Mouse (Mus musculus): Measurements from ENCODE around the gene Omp. TPM values are rescaled to one million over a fixed set of nuclear protein-coding genes. Genes with fewer than 3 reads are reported as not detected.

Gene Omp
- polyA plus RNA-seq, 1 experiment from 2014 or later, result 0.39 TPM

DNA sequence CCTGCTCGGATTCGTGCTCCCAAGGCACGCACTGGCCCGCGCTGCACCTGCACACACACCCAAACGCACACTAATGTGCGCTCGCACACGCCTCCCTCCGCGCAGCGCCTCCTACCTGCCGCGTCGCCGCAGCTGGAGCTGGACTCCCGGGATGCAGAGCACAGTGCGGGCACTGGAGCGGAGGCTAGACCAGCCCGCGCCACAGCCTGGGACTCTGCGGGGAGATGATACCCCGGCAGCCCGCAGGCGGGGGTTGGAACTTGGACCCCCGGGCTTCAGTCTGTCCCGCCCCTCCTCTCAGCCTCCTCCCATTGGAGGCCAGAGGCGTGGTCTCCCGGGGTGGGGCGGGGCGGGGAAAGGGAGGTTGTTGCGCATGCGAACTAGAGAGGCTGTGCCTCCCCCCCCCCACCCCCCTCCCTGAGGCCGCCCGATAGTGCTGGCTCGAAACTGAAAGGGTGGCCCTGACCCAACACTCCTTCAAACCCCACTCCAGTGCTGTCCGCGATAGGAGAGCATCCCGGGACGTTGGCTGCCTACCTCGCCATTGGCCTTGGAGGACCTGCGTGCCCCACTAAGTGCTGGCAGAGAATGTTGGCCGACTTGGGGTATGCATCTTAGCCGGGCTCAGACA is 32.7 kb upstream of the Omp start, which contains the start of gene Capn5:
TSS of gene Capn5 (minus strand) at position 346 of the 631 bp plus-strand sequence.
- Histone ChIP-seq H3K4me1 (peaks cover 36% of the 10 kb centered on the region), H3K27ac (peak within 1 kb of the TSS; percentile 93), H3K9ac (peak within 1 kb of the TSS; percentile 55), H3K4me2 (peak within 1 kb of the TSS; percentile 76), H3K27me3 (0 out of 2 replicates have a peak, but pooled peaks cover 6% of the 10 kb centered on the region), H3K36me3 (no peaks in the 10 kb centered on the region), H3K4me3 (replicated peaks) (peak within 1 kb of the TSS; percentile 64), H3K9me3 (replicated peaks) (no peaks in the 10 kb centered on the region)
- under 1% methylated on average over 38 of the region's 44 CpGs for WGBS
- ATAC-seq (replicated peaks; ENCODE audit: low FRiP score), result peak; percentile 86

DNA sequence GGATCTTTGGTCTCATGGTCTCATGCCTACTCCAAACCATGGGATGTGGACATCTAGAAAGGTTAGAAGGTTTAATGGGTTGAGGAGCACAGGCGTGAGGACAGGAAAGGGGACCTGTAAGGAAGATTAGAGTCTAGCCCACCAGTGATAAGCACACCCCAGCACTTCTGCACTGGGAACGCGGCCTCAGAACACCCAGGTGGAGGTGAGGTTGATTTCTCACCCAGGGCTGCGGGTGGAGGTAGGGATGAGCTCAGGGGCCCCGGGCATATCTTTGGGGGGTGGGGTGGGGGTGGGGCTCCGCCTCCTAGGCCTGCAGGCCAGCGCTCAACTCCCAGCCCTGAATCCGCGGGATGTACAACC is 32.2 kb upstream of the Omp start:
- Histone ChIP-seq H3K27ac (peak overlapping the region; percentile 93), H3K4me3 (replicated peaks) (peak overlapping the region; percentile 64), H3K36me3 (no peaks in the 10 kb centered on the region), H3K27me3 (0 out of 2 replicates have a peak, but pooled peaks cover 6% of the 10 kb centered on the region), H3K4me2 (peak overlapping the region; percentile 76), H3K9ac (peak overlapping the region; percentile 55), H3K9me3 (replicated peaks) (no peaks in the 10 kb centered on the region), H3K4me1 (peaks cover 41% of the 10 kb centered on the region)
- no peak for ATAC-seq (replicated peaks; ENCODE audit: low FRiP score)
- 4% methylated on average over 9 of the region's 9 CpGs for WGBS

- Histone ChIP-seq H3K4me1 (peaks cover 43% of the 10 kb centered on the region), H3K4me3 (replicated peaks) (peak overlapping the region; percentile 64), H3K9me3 (replicated peaks) (no peaks in the 10 kb centered on the region), H3K27me3 (0 out of 2 replicates have a peak, but pooled peaks cover 6% of the 10 kb centered on the region), H3K4me2 (peak overlapping the region; percentile 76), H3K27ac (0 out of 2 replicates have a peak overlapping the region, but pooled peaks have one; percentile 20), H3K36me3 (no peaks in the 10 kb centered on the region), H3K9ac (peak overlapping the region; percentile 55)
- WGBS, result 43% methylated on average over 2 of the region's 2 CpGs
- ATAC-seq (replicated peaks; ENCODE audit: low FRiP score), result no peak; the same call in 1 of the 2 replicates
Observed at GRCm38 (mm10) chr7:98177071-98177485, 31.8 kb upstream of the Omp start.

- Histone ChIP-seq H3K36me3 (no peaks in the 10 kb centered on the region), H3K27me3 (0 out of 2 replicates have a peak, but pooled peaks cover 6% of the 10 kb centered on the region), H3K27ac (0 out of 2 replicates have a peak overlapping the region, but pooled peaks have one; percentile 20), H3K9me3 (replicated peaks) (no peaks in the 10 kb centered on the region), H3K4me2 (peak overlapping the region; percentile 76), H3K9ac (peak overlapping the region; percentile 55; the same call in 1 of the 2 replicates), H3K4me1 (peaks cover 48% of the 10 kb centered on the region), H3K4me3 (replicated peaks) (peak overlapping the region; percentile 64)
- WGBS, result 73% methylated on average over 8 of the region's 8 CpGs
- ATAC-seq (replicated peaks; ENCODE audit: low FRiP score), result no peak
Observed at GRCm38 (mm10) chr7:98176322-98177070, 31.2 kb upstream of the Omp start.

- 77% methylated on average over 4 of the region's 4 CpGs for WGBS
- H3K4me2 ChIP-seq, result peak overlapping the region; percentile 7; the same call in 1 of the 2 replicates
- 0 out of 2 replicates have a peak, but pooled peaks cover 6% of the 10 kb centered on the region for H3K27me3 ChIP-seq
- no peak overlapping the region for H3K9ac ChIP-seq
- H3K4me3 ChIP-seq (replicated peaks), result no peak overlapping the region
- peaks cover 56% of the 10 kb centered on the region for H3K4me1 ChIP-seq
- H3K9me3 ChIP-seq (replicated peaks), result no peaks in the 10 kb centered on the region
- no peaks in the 10 kb centered on the region for H3K36me3 ChIP-seq
- H3K27ac ChIP-seq, result no peak overlapping the region
- no peak for ATAC-seq (replicated peaks; ENCODE audit: low FRiP score)
Observed at GRCm38 (mm10) chr7:98174883-98175755, 29.8 kb upstream of the Omp start.

GRCm38 (mm10) chr7:98173408-98173807 is 28.1 kb upstream of the Omp start:
- Histone ChIP-seq H3K9ac (no peak overlapping the region), H3K27me3 (0 out of 2 replicates have a peak, but pooled peaks cover 6% of the 10 kb centered on the region), H3K4me2 (no peak overlapping the region), H3K36me3 (no peaks in the 10 kb centered on the region), H3K4me3 (replicated peaks) (no peak overlapping the region), H3K27ac (no peak overlapping the region), H3K4me1 (peaks cover 45% of the 10 kb centered on the region), H3K9me3 (replicated peaks) (no peaks in the 10 kb centered on the region)
- 39% methylated on average over 4 of the region's 4 CpGs for WGBS
- no peak for ATAC-seq (replicated peaks; ENCODE audit: low FRiP score)

GRCm38 (mm10) chr7:98172661-98173060 is 27.4 kb upstream of the Omp start:
- no peak overlapping the region for H3K4me3 ChIP-seq (replicated peaks)
- peak overlapping the region; percentile 10; the same call in 1 of the 2 replicates for H3K27ac ChIP-seq
- H3K4me1 ChIP-seq, result peaks cover 42% of the 10 kb centered on the region
- 0 out of 2 replicates have a peak, but pooled peaks cover 6% of the 10 kb centered on the region for H3K27me3 ChIP-seq
- H3K9ac ChIP-seq, result no peak overlapping the region
- no peaks in the 10 kb centered on the region for H3K36me3 ChIP-seq
- H3K4me2 ChIP-seq, result no peak overlapping the region
- H3K9me3 ChIP-seq (replicated peaks), result no peaks in the 10 kb centered on the region
- WGBS, result 84% methylated on average over 8 of the region's 8 CpGs
- ATAC-seq (replicated peaks; ENCODE audit: low FRiP score), result no peak

DNA sequence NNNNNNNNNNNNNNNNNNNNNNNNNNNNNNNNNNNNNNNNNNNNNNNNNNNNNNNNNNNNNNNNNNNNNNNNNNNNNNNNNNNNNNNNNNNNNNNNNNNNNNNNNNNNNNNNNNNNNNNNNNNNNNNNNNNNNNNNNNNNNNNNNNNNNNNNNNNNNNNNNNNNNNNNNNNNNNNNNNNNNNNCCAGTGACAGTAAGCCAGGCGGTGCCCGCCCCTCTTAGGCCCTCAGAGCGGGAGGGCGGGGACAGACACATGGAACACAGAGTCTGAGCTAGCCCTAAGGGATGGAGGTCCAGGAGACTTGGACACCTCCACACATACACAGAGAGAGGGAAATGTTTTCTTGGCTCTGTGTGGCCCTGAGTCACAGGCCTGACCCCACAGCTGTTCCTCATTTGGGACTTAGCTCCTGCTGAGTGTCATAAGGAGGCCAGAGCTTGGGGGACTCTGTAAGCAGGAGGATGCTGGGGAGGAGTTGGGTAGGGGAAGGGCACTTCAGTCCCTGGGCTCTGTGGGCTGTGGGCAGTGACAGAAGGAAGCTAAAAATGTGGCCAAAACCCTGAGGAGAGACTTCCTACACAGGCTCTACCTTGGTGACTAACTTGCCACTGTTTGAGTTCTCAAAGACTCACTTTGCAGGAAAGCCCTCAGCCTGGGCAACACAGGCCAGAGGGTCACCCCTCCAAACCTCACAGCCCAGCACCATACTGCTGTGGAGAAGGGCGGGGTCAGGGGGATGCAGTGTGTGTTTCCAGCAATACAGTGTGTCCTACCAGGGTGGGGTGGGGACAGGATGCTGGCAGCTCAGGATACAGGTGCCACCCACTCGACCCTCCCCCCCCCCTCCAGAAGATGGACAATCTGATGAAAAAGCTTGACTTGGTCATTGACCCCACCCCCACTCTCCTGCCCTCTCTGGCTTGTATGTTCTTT is 26.1 kb upstream of the Omp start:
- H3K27ac ChIP-seq, result peak overlapping the region; percentile 64

GRCm38 (mm10) chr7:98164999-98165528 is 19.8 kb upstream of the Omp start:
- 0 out of 2 replicates have a peak overlapping the region, but pooled peaks have one; percentile 5 for H3K4me2 ChIP-seq
- H3K4me3 ChIP-seq (replicated peaks), result no peak overlapping the region
- no peak overlapping the region for H3K9ac ChIP-seq
- H3K4me1 ChIP-seq, result peaks cover 52% of the 10 kb centered on the region
- no peaks in the 10 kb centered on the region for H3K36me3 ChIP-seq
- H3K9me3 ChIP-seq (replicated peaks), result no peaks in the 10 kb centered on the region
- peak; percentile 72 for ATAC-seq (replicated peaks; ENCODE audit: low FRiP score)
- no peaks in the 10 kb centered on the region for H3K27me3 ChIP-seq
- peak overlapping the region; percentile 88 for H3K27ac ChIP-seq
- WGBS, result 37% methylated on average over 10 of the region's 10 CpGs

More for the DNA sequence above, 26.1 kb upstream of the Omp start:
- H3K36me3 ChIP-seq, result no peaks in the 10 kb centered on the region
- peaks cover 29% of the 10 kb centered on the region for H3K4me1 ChIP-seq
- H3K9me3 ChIP-seq (replicated peaks), result no peaks in the 10 kb centered on the region
- ATAC-seq (replicated peaks; ENCODE audit: low FRiP score), result peak; percentile 75
- no peak overlapping the region for H3K9ac ChIP-seq
- 0 out of 2 replicates have a peak overlapping the region, but pooled peaks have one; percentile 8 for H3K4me2 ChIP-seq
- no peak overlapping the region for H3K4me3 ChIP-seq (replicated peaks)
- no peaks in the 10 kb centered on the region for H3K27me3 ChIP-seq
- 75% methylated on average over 6 of the region's 6 CpGs for WGBS

GRCm38 (mm10) chr7:98164382-98164998 is 19.2 kb upstream of the Omp start:
- 78% methylated on average over 9 of the region's 9 CpGs for WGBS
- Histone ChIP-seq H3K4me3 (replicated peaks) (no peak overlapping the region), H3K36me3 (no peaks in the 10 kb centered on the region), H3K27ac (peak overlapping the region; percentile 88), H3K4me1 (peaks cover 57% of the 10 kb centered on the region), H3K9ac (no peak overlapping the region), H3K9me3 (replicated peaks) (no peaks in the 10 kb centered on the region), H3K27me3 (no peaks in the 10 kb centered on the region), H3K4me2 (0 out of 2 replicates have a peak overlapping the region, but pooled peaks have one; percentile 5)
- no peak for ATAC-seq (replicated peaks; ENCODE audit: low FRiP score)

Measured in kidney, embryonic 15.5 days (tissue).